Mouse (Mus musculus): ENCODE data around the gene Eif1ad. TPM values are rescaled to one million over a fixed set of nuclear protein-coding genes. Genes with fewer than 3 reads are reported as not detected.
"Not testable (repeated sequence)": the region's sequence is repeated elsewhere in the genome, so short reads cannot be mapped to it uniquely, and the experiment has no call there.

The Eif1ad gene
- polyA plus RNA-seq, 2 experiments from 2014 or later: 46.1 to 57.1 TPM

GRCm38 (mm10) chr19:5383326-5383725 lies 16.8 kb downstream of the Eif1ad start:
- ATAC-seq: no peak

- no peak for ATAC-seq
Observed at GRCm38 (mm10) chr19:5384715-5385114, 18.2 kb downstream of the Eif1ad start.

GRCm38 (mm10) chr19:5388011-5388441 lies 21.5 kb downstream of the Eif1ad start:
- ATAC-seq: no peak

- ATAC-seq: peak; percentile 79
Observed at GRCm38 (mm10) chr19:5388588-5389242, 22.2 kb downstream of the Eif1ad start, which contains the start of gene Sart1. Gene Sart1, minus strand, starts transcription at chr19:5388703.

GRCm38 (mm10) chr19:5389647-5390046 lies 23.1 kb downstream of the Eif1ad start:
- peak; percentile 79 for ATAC-seq

GRCm38 (mm10) chr19:5390416-5390815 lies 23.9 kb downstream of the Eif1ad start:
- no peak for ATAC-seq

GRCm38 (mm10) chr19:5392892-5393291 lies 26.4 kb downstream of the Eif1ad start:
- ATAC-seq: no peak

GRCm38 (mm10) chr19:5394168-5394567 lies 27.6 kb downstream of the Eif1ad start:
- no peak for ATAC-seq

GRCm38 (mm10) chr19:5395371-5395770 lies 28.8 kb downstream of the Eif1ad start:
- ATAC-seq: no peak

GRCm38 (mm10) chr19:5401073-5401472 lies 34.5 kb downstream of the Eif1ad start:
- ATAC-seq: not testable (repeated sequence)

- no peak for ATAC-seq
Observed at GRCm38 (mm10) chr19:5402293-5402692, 35.8 kb downstream of the Eif1ad start, which contains the start of gene Tsga10ip. Gene Tsga10ip, minus strand, starts transcription at chr19:5402526.

GRCm38 (mm10) chr19:5405924-5406323 lies 39.4 kb downstream of the Eif1ad start:
- peak; percentile 72 for ATAC-seq

- peak; percentile 59 for ATAC-seq
Observed at GRCm38 (mm10) chr19:5406531-5407126, 40.1 kb downstream of the Eif1ad start.

GRCm38 (mm10) chr19:5407133-5407532 lies 40.6 kb downstream of the Eif1ad start:
- ATAC-seq: peak; percentile 45

- ATAC-seq: no peak
Observed at GRCm38 (mm10) chr19:5408057-5409001, 41.8 kb downstream of the Eif1ad start.

GRCm38 (mm10) chr19:5409068-5409467 lies 42.5 kb downstream of the Eif1ad start:
- no peak for ATAC-seq

GRCm38 (mm10) chr19:5410641-5411040 lies 44.1 kb downstream of the Eif1ad start:
- no peak for ATAC-seq

- ATAC-seq: no peak
Observed at GRCm38 (mm10) chr19:5411961-5412360, 45.4 kb downstream of the Eif1ad start.

GRCm38 (mm10) chr19:5413840-5414239 lies 47.3 kb downstream of the Eif1ad start:
- no peak for ATAC-seq

- ATAC-seq: no peak
Observed at GRCm38 (mm10) chr19:5414534-5414957, 48.0 kb downstream of the Eif1ad start.

- no peak for ATAC-seq
Observed at GRCm38 (mm10) chr19:5418750-5419466, 52.4 kb downstream of the Eif1ad start.

GRCm38 (mm10) chr19:5419630-5420029 lies 53.1 kb downstream of the Eif1ad start:
- no peak for ATAC-seq

All from CD4-positive, CD25-positive, alpha-beta regulatory T cell, adult 4 months (primary cell).